Mouse (Mus musculus): ENCODE measurements around the gene Zfp451. TPM values are rescaled to one million over a fixed set of nuclear protein-coding genes. Genes with fewer than 3 reads are reported as not detected.
"Not testable (repeated sequence)": the region's sequence is repeated elsewhere in the genome, so short reads cannot be mapped to it uniquely, and the experiment has no call there.

Zfp451 gene
- total RNA-seq, 2 experiments from 2014 or later: 53.8 to 55.3 TPM

GRCm38 (mm10) chr1:33757033-33757413 is 57.4 kb downstream of the Zfp451 start:
- DNase-seq: no peak

GRCm38 (mm10) chr1:33756258-33757032 is 58.0 kb downstream of the Zfp451 start:
- DNase-seq: no peak

GRCm38 (mm10) chr1:33755799-33756198 is 58.6 kb downstream of the Zfp451 start:
- DNase-seq: no peak

GRCm38 (mm10) chr1:33754965-33755735 is 59.2 kb downstream of the Zfp451 start:
- DNase-seq: no peak

GRCm38 (mm10) chr1:33754089-33754488 is 60.3 kb downstream of the Zfp451 start:
- no peak for DNase-seq

- DNase-seq: peak in 1 of 2 experiments; percentile 27
Observed at GRCm38 (mm10) chr1:33751283-33751682, 63.1 kb downstream of the Zfp451 start.

DNA sequence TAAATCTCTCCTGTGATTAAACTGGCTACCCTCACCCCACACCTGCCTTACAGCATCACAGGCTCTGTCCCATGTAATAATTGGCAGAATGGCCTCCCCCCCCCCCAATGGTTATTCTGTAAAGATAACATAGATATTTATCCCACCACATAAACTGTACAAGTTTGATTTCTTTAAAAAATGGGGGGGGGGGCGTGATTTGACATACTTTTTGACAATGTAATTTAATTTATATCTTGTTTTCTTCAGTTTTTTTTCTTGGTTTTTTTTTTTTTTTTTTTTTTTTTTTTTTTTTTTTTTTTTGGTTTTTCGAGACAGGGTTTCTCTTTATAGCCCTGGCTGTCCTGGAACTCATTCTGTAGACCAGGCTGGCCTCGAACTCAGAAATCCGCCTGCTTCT is 64.7 kb downstream of the Zfp451 start:
- DNase-seq: not testable (repeated sequence)

DNA sequence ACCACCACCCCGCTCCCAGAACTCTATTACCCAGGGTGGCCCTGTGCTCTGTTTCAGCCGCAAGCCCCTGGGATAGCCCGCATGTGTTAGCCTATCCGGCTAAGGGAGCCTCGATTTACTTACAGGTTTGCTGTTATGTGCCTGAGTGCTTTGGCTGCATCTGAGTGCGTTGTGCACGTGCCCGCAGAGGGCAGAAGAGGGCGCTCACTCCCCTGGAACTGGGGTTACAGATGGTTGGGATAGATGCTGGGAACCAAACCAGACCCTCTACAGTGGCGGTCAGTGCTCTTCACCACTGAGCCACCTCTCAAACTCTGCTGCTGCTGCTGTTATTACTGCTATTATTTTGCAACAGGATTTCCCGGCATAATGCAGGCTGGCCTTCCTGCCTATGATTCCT is 65.3 kb downstream of the Zfp451 start:
- no peak for DNase-seq

DNA sequence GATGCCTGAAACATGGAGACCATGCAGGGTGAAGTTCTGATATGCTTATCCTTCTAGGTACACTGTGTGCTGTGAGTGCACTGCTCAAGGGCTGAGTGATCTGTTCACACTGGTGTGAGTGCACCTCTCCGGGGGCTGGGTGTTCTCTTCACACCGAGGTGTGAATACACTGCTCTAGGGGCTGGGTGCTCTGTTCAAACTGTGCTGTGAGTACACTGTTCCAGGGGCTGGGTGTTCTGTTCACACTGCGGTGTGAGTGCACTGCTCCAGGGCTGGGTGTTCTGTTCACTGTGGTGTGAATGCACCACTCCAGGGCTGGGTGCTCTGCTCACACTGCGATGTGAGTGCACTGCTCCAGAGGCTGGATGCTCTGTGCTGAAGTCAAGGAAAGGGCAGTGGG is 68.5 kb downstream of the Zfp451 start:
- DNase-seq: no peak

GRCm38 (mm10) chr1:33744815-33745214 is 69.6 kb downstream of the Zfp451 start:
- DNase-seq: not testable (repeated sequence)

- DNase-seq: no peak
Observed at GRCm38 (mm10) chr1:33742903-33743302, 71.5 kb downstream of the Zfp451 start.

DNA sequence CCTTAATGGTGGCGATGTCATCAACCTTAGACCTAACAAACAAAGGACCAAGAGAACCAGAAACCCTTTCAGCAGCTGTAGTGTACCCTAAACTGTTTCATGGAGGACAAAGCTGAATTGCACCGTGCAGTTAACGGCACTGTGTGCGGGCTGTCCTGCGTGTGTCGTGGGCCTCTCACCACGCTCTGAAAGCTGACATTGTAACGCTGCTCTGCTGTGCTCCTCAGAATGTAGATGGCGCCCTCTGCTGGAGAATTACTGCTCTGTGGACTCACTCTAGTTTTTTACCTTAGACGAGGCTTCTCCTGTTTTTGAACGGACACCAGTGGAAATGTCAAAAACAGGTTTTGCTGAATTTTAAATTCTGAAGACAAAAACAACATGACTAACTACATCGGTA is 75.1 kb downstream of the Zfp451 start:
- DNase-seq: peak; percentile 63 to 71

DNA sequence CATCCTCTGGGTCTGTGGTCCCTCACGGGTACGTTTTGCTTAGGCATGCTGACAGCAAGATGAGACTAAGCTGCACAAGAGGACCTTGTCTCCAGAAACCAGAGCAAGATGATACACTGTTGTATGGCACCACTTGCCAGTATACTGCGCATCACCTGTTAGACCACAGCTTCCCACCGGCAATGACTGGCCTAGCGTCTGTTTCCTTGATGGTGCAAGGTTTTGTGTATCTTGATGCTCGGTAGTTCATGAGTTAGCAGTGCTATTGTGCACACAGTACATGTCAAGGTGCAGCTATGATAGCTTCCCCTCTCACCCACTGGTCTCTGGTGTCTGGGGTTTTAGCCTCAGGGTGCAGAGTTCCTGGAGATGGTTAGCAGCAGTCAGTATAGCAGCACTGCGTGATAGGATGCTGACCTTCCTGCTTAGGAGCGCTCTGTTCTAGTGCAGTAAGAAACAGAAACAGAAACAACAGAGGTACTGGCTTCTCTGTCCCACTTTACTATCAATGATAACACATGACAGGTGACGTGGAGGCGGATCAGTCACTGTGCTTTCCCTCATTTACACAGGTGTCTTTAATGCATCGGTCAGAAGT is 75.6 kb downstream of the Zfp451 start:
- DNase-seq: no peak

DNA sequence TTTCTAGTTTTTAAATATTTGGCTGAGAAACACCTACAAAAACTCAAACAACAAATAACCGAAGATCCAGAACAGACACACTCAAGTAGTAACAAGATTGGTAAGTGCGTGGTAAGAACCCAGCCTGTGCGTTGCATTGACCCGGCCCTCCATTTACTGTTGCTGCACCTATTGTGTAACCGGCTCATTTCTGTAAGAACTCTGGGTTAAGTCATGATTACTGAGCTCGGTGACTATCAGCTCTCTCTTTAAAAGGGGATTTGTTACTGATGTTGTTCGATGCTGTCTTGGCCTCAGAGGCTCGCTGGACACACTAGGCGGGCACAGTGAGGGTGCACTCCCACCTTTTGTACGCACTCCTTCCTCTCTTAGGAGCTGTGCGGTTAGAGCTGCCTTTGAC is 76.1 kb downstream of the Zfp451 start:
- no peak for DNase-seq

GRCm38 (mm10) chr1:33734001-33734685 is 80.3 kb downstream of the Zfp451 start:
- DNase-seq: no peak

- no peak for DNase-seq
Observed at GRCm38 (mm10) chr1:33733044-33733443, 81.4 kb downstream of the Zfp451 start.

- no peak for DNase-seq
Observed at GRCm38 (mm10) chr1:33725086-33725485, 89.3 kb downstream of the Zfp451 start.

DNA sequence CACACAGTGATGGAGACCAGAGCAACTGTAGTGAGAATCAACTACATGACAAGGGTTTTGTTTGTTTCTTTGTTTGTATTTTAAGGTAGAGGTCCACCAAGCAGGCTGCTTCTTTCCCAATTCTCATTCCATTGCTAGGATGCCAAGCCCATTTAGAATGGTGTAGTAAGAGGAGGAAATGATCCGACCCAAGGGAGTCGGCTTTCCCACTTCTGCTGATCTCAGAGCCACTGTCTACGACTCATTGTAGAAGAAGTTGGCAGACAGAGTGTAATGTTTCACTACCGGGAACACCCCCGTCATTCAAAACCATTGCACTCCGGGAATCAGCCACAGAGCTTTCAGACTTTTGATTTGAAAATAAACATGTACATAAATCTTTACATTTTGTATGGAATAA is 89.9 kb downstream of the Zfp451 start:
- no peak for DNase-seq

DNA sequence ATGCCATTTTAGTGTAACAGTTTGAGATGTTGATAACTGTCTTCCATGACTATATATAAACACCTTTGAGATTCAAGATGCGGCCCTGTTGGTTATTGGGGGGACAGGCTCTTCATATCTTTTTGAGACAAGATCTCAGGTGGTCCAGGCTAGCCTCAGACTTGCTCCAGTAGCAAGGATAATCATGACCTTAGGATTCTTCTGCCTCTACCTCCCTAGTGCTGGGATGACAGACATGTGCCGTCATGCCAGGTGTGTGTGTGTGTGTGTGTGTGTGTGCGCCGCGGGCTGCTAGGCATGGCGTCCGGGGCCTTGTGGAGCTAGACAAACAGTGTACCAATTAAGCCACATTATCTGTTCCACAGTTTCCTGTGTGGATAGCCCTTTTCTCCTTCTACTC is 93.4 kb downstream of the Zfp451 start:
- no peak for DNase-seq

DNA sequence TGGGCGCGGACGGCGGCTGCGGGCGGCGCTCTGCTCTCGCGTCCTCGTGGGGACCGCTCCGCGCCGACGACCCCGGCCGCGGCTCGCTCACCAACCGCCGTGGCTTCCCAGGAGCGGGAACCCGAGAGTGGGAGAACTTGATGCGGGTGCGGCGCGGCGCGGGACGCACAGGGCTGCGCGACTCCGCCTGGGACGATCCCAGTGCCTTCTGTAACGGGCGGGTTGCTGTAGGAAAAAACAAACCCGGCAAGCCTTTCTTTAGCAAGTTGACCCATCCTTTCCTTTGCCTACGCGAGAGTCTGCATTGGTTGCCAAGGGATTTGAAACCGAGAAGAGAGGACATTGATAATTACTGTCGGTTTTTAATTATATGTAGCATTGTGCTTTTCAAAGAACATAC is 94.2 kb downstream of the Zfp451 start:
- DNase-seq: no peak

GRCm38 (mm10) chr1:33719733-33720225 is 94.6 kb downstream of the Zfp451 start, which contains the start of gene Rab23:
Rab23 (plus strand) TSS chr1:33719887.
- peak; percentile 83 to 85 for DNase-seq

DNA sequence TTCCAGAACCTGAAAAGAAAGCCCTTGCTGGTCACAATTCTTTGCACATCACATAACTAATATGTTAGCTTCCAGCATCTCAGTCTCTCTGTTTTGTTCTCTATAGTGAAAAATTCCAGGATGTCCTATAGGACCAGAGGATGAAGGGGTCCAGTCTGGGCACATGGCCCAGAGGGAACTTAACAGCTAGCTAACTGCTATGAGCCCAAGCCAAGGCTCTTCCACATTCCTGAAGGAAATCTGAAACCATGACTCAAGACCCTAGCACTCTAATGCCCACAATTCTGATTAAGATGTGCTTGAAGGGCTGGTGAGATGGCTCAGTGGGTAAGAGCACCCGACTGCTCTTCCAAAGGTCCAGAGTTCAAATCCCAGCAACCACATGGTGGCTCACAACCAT is 96.8 kb downstream of the Zfp451 start:
- DNase-seq: no peak

DNA sequence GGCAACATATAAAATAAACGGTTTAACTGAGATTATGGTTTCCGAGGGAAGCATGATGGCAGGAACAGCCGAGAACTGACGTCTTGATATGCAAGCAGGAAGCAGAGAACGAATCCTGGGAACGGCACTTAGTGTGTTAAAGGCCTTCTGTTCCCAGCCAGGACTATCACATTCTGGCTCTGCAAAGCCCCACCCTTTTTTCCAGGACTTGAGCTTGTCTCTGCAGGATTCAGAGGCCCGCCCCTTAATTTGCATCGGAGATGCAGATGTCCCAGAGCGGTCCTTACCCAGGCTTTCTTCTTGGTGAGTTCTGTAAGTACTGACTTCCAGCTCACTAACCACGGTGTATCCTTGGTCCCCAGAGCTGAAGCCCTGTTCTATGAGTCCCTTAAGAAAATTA is 99.6 kb downstream of the Zfp451 start:
- no peak for DNase-seq

Measured in layer of hippocampus, postnatal 36 days (tissue).